Mouse (Mus musculus) cerebellum, adult 2 months (tissue): Measurements from ENCODE around the gene Cttnbp2nl.

Source experiments
- CTCF ChIP-seq: fragments of 200-500 bp; IDR thresholded peaks from 2 replicates; pipeline ENCODE4 v1.5.1; 2011; ENCODE audit warnings: low read depth, mild to moderate bottlenecking, control low read depth, low read length, moderate library complexity, borderline replicate concordance; ENCODE audit not compliant: insufficient read depth
- POLR2A ChIP-seq: fragments of 200-500 bp; IDR thresholded peaks from 2 replicates; pipeline ENCODE4 v1.6.1; 2011; ENCODE audit warnings: low read length, control low read depth, borderline replicate concordance; ENCODE audit not compliant: insufficient read depth

- peak; percentile 49; the same call in 1 of the 2 replicates for TF ChIP-seq CTCF
- TF ChIP-seq POLR2A, result no peak
Observed at GRCm38 (mm10) chr3:105090981-105091380, 38.0 kb upstream of the Cttnbp2nl start.
